Mouse (Mus musculus) E14TG2a.4 (cell line): Measurements from ENCODE around the gene Timm13.
A peak's percentile ranks its signal among the peaks of the same experiment; 100 is the strongest.

Experiments
- H3K27me3 ChIP-seq: 2 replicates; pipeline ENCODE4 v1.6.1; 2014; ENCODE audit warnings: low read length, control low read depth; ENCODE audit not compliant: insufficient read depth
- H3K36me3 ChIP-seq: 2 replicates; pipeline ENCODE4 v1.6.1; 2014; ENCODE audit warnings: low read length, control low read depth; ENCODE audit not compliant: insufficient read depth
- H3K4me1 ChIP-seq: replicated peaks from 2 replicates; pipeline ENCODE4 v1.6.1; 2014; ENCODE audit warnings: low read depth, low read length, control low read depth
- H3K4me3 ChIP-seq: replicated peaks from 2 replicates; pipeline ENCODE4 v1.5.1; 2014; ENCODE audit warnings: mild to moderate bottlenecking, low read length
- H3K9me3 ChIP-seq: 2 replicates; pipeline ENCODE4 v1.6.1; 2014; ENCODE audit warnings: low read length, control low read depth
- CTCF ChIP-seq: conservative IDR thresholded peaks from 2 replicates; pipeline ENCODE4 v1.5.1; 2014; ENCODE audit warnings: low read length
- NANOG ChIP-seq: IDR thresholded peaks from 2 replicates; pipeline ENCODE4 v1.6.1; 2014; ENCODE audit warnings: borderline replicate concordance, low read length, mixed read lengths
- POU5F1 ChIP-seq: IDR thresholded peaks from 2 replicates; pipeline ENCODE4 v1.6.1; 2014; ENCODE audit warnings: low read length, borderline replicate concordance

Timm13 gene

DNA sequence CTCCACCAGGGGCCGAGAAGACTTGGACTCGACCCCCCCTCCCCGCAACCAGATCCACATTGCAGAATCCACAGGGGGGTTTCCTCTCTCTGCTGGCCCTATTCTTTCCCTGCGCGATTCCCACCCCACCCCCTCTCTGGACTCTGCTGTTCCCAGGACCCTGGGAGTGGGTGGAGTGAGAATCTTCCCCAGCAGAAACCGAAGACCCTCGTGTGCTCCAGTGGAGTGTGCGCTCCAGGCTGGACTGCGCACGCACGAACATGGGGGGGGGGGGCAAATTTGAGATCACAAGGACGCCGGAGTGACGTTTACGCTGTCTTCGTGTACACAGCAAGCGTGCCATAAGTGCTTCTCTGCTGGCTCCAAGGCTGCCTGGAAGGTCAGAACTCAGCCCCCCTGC lies 34.9 kb upstream of the Timm13 start:
- H3K27me3 ChIP-seq = peaks cover 52% of the 10 kb centered on the region
- H3K4me3 ChIP-seq = peak overlapping the region; percentile 71
- H3K4me1 ChIP-seq = peaks cover 99% of the 10 kb centered on the region

DNA sequence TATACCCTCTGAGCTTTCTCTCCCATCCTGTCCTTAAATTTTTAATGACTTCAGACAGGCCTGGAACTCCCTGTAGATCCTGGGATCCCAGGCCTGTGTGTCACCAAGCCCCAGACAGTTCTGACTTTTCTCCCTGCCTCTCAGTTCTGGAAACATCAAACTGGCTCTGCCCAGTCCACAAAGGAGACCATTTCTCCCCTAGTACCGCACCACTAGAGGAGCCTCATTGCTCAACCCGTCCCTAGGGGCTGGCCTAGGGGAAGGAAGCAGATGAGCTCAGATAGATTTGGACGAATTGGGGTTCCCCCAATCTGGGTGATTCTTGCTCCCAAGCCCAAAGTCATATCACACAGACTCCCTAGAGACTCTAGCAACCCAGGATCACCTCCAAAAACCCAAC lies 34.5 kb upstream of the Timm13 start:
- H3K27me3 ChIP-seq = peaks cover 56% of the 10 kb centered on the region
- TF ChIP-seq POU5F1 (no peak), CTCF (no peak), NANOG (no peak)

More for the DNA sequence above, 34.9 kb upstream of the Timm13 start:
- TF ChIP-seq CTCF (no peak), NANOG (no peak), POU5F1 (no peak)
- no peaks in the 10 kb centered on the region for H3K9me3 ChIP-seq
- H3K36me3 ChIP-seq = peaks cover 8% of the 10 kb centered on the region

DNA sequence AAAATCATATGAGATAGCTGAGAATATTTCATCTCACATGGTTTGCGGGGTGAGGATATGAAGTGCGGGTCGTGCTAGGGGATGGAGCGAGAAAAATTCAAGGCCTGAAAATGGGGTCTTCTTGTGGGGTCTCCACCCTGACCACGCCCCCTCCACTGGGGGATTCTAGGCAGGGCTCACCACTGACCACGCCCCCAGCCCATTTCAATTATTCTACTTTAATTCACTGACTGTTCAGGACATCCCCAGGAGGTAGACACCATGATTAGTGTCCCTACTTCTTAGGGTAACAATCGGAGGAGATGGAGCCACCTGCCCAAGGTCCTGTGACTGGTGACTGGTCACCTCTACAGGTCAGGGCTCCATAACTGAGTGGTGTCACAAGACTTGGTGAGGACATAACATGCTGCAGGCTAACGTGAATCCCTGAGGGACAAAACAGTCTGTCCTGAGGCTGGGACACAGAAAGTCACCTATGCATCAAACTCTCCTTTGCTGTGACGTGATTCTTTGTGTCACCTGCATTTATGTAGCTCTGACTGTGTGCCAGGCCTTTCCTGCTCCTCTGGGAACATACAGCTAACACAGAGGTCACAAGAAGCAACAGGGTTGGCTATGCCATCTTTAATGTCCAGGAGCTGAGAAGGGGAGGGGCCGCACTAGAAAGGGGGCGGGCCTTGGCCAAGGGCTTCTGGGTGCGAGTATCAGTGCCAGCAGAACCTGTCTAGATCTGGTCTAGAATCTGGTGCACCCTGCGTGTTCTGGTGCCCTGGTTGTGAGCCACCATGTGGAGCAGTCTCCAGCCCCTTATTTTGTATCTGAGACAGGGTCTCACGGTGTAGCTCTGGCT lies 33.6 kb upstream of the Timm13 start:
- TF ChIP-seq CTCF (no peak), NANOG (no peak), POU5F1 (no peak)

More for the DNA sequence above, 34.5 kb upstream of the Timm13 start:
- Histone ChIP-seq H3K9me3 (no peaks in the 10 kb centered on the region), H3K4me3 (0 out of 2 replicates have a peak overlapping the region, but pooled peaks have one; percentile 29), H3K4me1 (peaks cover 99% of the 10 kb centered on the region), H3K36me3 (peaks cover 8% of the 10 kb centered on the region)

GRCm38 (mm10) chr10:80933421-80933979 lies 32.7 kb upstream of the Timm13 start:
- Histone ChIP-seq H3K36me3 (peaks cover 8% of the 10 kb centered on the region), H3K4me1 (peaks cover 94% of the 10 kb centered on the region), H3K27me3 (peaks cover 65% of the 10 kb centered on the region), H3K4me3 (peak overlapping the region; percentile 90), H3K9me3 (no peaks in the 10 kb centered on the region)
- TF ChIP-seq NANOG = no peak
- no peak for TF ChIP-seq POU5F1
- TF ChIP-seq CTCF = no peak

More for the DNA sequence above, 33.6 kb upstream of the Timm13 start:
- Histone ChIP-seq H3K27me3 (peaks cover 60% of the 10 kb centered on the region), H3K4me3 (peak overlapping the region; percentile 90), H3K36me3 (peaks cover 8% of the 10 kb centered on the region), H3K9me3 (no peaks in the 10 kb centered on the region), H3K4me1 (peaks cover 95% of the 10 kb centered on the region)

DNA sequence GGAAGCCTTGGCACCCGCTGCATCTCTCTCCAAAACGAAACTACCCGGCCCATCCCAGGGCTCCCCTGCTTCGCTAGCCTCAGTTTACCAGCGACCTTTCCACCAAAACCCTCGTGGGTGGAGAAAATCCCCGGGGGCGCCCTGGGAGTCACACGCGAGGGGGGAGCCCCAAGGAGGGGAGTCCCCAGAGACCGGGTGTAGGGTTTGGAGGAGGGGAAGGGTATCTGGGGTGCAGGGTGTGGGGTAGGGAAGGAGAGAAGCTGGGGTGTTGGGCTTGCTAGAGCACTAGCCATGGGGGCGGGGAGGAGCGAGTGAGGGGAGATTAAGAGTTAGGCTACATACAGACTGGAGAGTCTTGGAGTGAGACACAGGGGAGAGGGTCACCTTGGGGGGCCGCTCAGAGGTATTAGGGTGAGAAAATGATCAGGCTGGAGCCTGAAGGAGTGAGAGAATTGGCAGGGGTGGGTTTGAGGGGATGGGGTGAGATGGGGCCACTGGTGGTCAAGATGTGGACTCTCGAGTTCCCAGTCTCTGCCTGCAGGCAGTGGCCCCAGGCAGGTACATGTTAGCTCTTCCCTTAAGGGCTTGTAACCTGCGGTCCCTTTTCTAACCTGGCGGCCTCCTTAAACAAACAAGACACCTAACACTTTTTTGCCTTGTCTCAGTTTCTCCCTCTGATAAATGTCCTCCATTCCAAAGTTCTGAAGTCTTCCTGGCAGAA lies 32.1 kb upstream of the Timm13 start:
- Histone ChIP-seq H3K27me3 (peaks cover 64% of the 10 kb centered on the region), H3K4me3 (peak overlapping the region; percentile 90), H3K36me3 (peaks cover 8% of the 10 kb centered on the region), H3K4me1 (peaks cover 92% of the 10 kb centered on the region), H3K9me3 (no peaks in the 10 kb centered on the region)
- TF ChIP-seq CTCF (no peak), POU5F1 (no peak), NANOG (no peak)

DNA sequence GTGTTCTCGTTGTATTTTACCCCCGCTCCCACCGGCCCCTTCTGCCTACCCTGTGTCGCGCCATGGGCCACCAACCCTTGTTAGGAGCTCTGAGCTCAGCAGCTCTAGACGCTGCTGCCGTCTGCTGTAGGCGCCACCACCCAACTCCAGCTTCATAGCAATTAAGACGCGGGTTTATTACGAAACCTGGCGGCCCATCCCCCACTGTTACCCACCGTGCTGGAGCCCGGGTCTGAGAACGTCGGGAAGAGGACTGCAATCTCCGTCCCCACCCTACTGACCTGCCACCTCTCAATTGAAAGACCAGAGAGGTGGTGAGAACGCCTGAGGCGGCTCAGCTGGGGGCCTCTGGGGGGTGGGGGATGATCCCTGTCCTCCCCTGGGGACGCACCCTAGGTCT lies 31.4 kb upstream of the Timm13 start:
- Histone ChIP-seq H3K4me3 (peak overlapping the region; percentile 90), H3K4me1 (peaks cover 92% of the 10 kb centered on the region)
- TF ChIP-seq CTCF (no peak), POU5F1 (no peak), NANOG (no peak)

DNA sequence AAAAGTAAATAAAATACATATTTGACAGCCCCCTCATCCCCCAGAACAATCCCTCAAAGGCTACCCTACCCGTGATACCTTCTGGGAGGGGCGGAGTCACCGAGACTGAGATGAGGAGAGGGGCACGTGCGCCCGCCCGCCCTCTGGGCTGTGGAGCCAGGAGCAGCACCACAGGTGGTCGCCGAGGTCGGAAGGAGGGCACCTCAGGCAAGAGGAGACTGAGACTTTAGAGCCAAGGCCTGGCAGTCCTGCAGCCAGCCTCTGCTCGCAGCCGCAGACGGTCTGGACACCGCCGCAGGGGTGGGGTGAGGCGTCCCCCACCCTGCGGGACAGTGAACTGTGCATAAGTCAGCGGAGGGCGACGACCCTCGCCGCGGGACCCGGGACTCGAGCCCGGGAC lies 30.9 kb upstream of the Timm13 start:
- Histone ChIP-seq H3K36me3 (peaks cover 8% of the 10 kb centered on the region), H3K4me3 (peak overlapping the region; percentile 90), H3K9me3 (no peaks in the 10 kb centered on the region), H3K4me1 (peaks cover 92% of the 10 kb centered on the region), H3K27me3 (peaks cover 53% of the 10 kb centered on the region)
- TF ChIP-seq NANOG (no peak), CTCF (no peak), POU5F1 (no peak)

More for the DNA sequence above, 31.4 kb upstream of the Timm13 start:
- H3K9me3 ChIP-seq = no peaks in the 10 kb centered on the region
- peaks cover 8% of the 10 kb centered on the region for H3K36me3 ChIP-seq
- peaks cover 58% of the 10 kb centered on the region for H3K27me3 ChIP-seq

DNA sequence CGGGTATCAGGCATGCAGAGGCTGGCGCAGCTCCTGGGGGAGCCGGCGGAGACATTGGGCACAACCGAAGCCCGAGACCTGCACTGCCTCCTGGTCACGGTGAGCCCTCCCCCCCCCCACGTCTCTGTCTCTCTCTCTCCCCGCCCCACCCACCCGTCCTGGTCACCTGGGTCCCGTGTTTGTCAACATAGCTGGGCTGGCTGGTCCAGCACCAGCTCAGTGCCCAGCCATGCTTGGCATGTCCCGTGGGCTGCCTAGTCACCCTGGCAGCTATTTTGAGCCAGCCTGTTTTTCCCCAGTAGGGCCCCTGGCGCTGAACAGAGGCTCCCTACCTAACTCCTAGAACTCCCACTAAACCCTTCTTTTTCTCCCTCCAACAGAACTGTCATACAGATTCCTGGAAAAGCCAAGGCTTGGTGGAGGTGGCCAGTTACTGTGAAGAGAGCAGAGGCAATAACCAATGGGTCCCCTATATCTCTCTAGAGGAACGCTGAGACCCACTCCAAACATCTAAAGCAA lies 30.4 kb upstream of the Timm13 start:
- H3K27me3 ChIP-seq = peaks cover 50% of the 10 kb centered on the region
- no peak for TF ChIP-seq NANOG
- no peak for TF ChIP-seq POU5F1
- TF ChIP-seq CTCF = no peak
- H3K4me1 ChIP-seq = peaks cover 94% of the 10 kb centered on the region
- peak overlapping the region; percentile 90 for H3K4me3 ChIP-seq
- peaks cover 8% of the 10 kb centered on the region for H3K36me3 ChIP-seq
- no peaks in the 10 kb centered on the region for H3K9me3 ChIP-seq
